Mouse (Mus musculus): Measurements from ENCODE around the gene Ric8a. TPM values are rescaled to one million over a fixed set of nuclear protein-coding genes. Genes with fewer than 3 reads are reported as not detected.

The Ric8a gene
- polyA plus RNA-seq, 1 experiment from 2014 or later: 42.8 TPM

DNA sequence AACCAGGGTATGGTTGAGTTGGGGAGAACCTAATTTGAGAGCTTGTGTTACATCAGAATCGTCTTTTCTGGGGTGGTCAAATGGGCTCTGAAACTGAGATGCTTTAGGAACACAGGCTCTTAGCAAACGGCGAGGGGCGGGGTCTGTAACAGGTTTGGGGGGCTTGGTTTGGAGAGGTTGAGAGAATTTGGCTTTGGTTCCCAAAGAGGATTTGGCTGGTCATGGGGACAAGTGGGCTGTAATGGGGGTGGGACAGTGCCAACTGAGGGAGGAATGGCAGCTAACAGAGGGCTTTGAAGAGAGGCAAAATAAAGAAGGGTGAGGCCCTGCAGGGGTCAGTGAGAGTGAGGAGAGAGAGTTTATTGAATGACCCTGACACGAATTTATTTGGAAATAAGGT lies 17.2 kb upstream of the Ric8a start:
- WGBS: 51% methylated on average over 5 of the region's 5 CpGs
- H3K4me1 ChIP-seq (ENCODE audit: control insufficient read depth in 2 of 2, insufficient read depth in 2 of 2, low read length in 2 of 2): no peaks in the 10 kb centered on the region
- ATAC-seq (ENCODE audit: insufficient number of reproducible peaks, insufficient read depth, low FRiP score, low read depth): no peak
- no peak overlapping the region for H3K4me2 ChIP-seq (ENCODE audit: low read length)
- no peaks in the 10 kb centered on the region for H3K36me3 ChIP-seq (ENCODE audit: control insufficient read depth, insufficient read depth, low read length)
- H3K9me3 ChIP-seq (ENCODE audit: control insufficient read depth, low read length): no peaks in the 10 kb centered on the region
- no peak overlapping the region for H3K4me3 ChIP-seq (ENCODE audit: control insufficient read depth in 1 of 2, insufficient read depth in 1 of 2, low read depth in 1 of 2, low read length in 2 of 2)
- H3K9ac ChIP-seq (ENCODE audit: low read length): no peak overlapping the region
- peaks cover 39% of the 10 kb centered on the region for H3K27me3 ChIP-seq (ENCODE audit: control insufficient read depth, insufficient read depth, low read length)
- H3K27ac ChIP-seq (replicated peaks in 1 of 2; ENCODE audit: control insufficient read depth in 1 of 2, insufficient read depth in 1 of 2, low read depth in 2 of 2, low read length in 2 of 2): no peak overlapping the region

DNA sequence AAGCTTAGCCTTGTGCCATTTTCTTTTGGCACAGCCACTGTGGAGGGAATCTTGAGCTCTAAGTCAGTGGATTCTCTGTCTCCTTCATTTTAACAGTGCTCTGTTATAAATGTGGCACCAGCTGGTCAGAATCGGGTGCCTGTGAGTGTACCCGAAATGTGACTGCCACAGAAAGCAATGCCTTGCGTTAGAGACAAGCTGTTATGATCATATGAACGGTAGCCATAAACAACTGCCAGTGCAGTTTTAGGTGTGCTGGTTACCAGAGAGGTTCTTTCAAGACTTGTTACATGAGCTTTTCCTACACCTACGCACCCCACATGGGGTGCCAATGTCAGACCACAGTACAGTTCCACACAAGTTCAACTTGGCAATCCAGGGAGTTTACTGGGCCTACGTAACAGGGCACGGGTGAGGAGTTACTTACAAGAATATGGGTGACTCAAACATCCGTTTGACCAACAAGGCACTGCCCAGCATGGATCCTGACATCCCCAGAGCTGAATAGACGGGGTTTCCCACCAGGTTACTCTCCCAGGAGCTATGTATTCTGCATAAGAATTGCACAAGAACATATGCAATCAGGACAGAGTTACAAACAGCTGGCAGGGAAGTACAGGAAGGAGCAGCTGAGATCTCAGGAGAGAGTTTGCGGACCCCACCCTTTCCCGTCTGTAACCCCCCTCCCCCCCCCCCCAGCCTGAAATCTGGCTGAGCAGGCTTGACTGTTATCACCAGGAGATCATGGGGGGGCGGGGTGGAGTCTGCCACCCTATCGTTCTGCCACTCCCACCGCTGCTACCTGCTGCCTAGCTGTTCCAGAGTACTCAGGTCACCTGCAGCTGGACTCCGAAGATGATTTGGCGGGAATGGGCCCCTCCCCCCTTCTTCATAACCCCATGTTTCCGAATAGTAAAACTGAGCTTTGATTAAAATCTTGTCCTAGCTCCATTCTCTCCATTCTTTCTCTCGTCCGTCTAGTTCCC lies 15.7 kb upstream of the Ric8a start:
- Histone ChIP-seq H3K9me3 (ENCODE audit: control insufficient read depth, low read length) (no peaks in the 10 kb centered on the region), H3K36me3 (ENCODE audit: control insufficient read depth, insufficient read depth, low read length) (no peaks in the 10 kb centered on the region), H3K4me3 (ENCODE audit: control insufficient read depth in 1 of 2, insufficient read depth in 1 of 2, low read depth in 1 of 2, low read length in 2 of 2) (no peak overlapping the region), H3K4me2 (ENCODE audit: low read length) (no peak overlapping the region), H3K27me3 (ENCODE audit: control insufficient read depth, insufficient read depth, low read length) (peaks cover 41% of the 10 kb centered on the region), H3K27ac (replicated peaks in 1 of 2; ENCODE audit: control insufficient read depth in 1 of 2, insufficient read depth in 1 of 2, low read depth in 2 of 2, low read length in 2 of 2) (no peak overlapping the region), H3K9ac (ENCODE audit: low read length) (no peak overlapping the region), H3K4me1 (ENCODE audit: control insufficient read depth in 2 of 2, insufficient read depth in 2 of 2, low read length in 2 of 2) (no peaks in the 10 kb centered on the region)
- ATAC-seq (ENCODE audit: insufficient number of reproducible peaks, insufficient read depth, low FRiP score, low read depth): no peak
- WGBS: 35% methylated on average over 18 of the region's 19 CpGs

DNA sequence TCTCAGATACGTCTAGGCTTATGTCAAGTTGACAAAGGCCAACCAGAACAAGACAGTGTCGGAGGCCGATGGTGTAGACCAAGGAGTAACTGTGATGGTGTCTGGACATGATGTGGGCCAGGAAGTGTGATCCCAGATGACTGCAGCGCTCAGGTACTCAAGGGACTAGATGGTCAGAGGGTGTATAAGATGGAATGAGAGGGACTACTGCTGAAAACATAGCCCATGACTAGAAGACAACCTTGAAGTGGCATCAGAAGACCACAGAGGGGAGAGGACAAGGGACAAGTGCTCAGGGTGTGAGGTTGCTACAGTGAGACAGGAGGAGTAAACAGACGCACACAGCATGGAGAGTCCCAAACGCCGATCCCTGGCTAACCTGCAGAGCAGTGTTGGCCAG lies 13.0 kb upstream of the Ric8a start:
- no peak overlapping the region for H3K4me2 ChIP-seq (ENCODE audit: low read length)
- peaks cover 0 to 5% of the 10 kb centered on the region in 2 experiments; a peak in 3 of 4 replicates for H3K4me1 ChIP-seq (ENCODE audit: control insufficient read depth in 2 of 2, insufficient read depth in 2 of 2, low read length in 2 of 2)
- H3K36me3 ChIP-seq (ENCODE audit: control insufficient read depth, insufficient read depth, low read length): no peaks in the 10 kb centered on the region
- 65% methylated on average over 7 of the region's 7 CpGs for WGBS
- H3K9me3 ChIP-seq (ENCODE audit: control insufficient read depth, low read length): no peaks in the 10 kb centered on the region
- no peak overlapping the region for H3K27ac ChIP-seq (replicated peaks in 1 of 2; ENCODE audit: control insufficient read depth in 1 of 2, insufficient read depth in 1 of 2, low read depth in 2 of 2, low read length in 2 of 2)
- H3K27me3 ChIP-seq (ENCODE audit: control insufficient read depth, insufficient read depth, low read length): peaks cover 46% of the 10 kb centered on the region
- no peak for ATAC-seq (ENCODE audit: insufficient number of reproducible peaks, insufficient read depth, low FRiP score, low read depth)
- H3K9ac ChIP-seq (ENCODE audit: low read length): no peak overlapping the region
- no peak overlapping the region for H3K4me3 ChIP-seq (ENCODE audit: control insufficient read depth in 1 of 2, insufficient read depth in 1 of 2, low read depth in 1 of 2, low read length in 2 of 2)

DNA sequence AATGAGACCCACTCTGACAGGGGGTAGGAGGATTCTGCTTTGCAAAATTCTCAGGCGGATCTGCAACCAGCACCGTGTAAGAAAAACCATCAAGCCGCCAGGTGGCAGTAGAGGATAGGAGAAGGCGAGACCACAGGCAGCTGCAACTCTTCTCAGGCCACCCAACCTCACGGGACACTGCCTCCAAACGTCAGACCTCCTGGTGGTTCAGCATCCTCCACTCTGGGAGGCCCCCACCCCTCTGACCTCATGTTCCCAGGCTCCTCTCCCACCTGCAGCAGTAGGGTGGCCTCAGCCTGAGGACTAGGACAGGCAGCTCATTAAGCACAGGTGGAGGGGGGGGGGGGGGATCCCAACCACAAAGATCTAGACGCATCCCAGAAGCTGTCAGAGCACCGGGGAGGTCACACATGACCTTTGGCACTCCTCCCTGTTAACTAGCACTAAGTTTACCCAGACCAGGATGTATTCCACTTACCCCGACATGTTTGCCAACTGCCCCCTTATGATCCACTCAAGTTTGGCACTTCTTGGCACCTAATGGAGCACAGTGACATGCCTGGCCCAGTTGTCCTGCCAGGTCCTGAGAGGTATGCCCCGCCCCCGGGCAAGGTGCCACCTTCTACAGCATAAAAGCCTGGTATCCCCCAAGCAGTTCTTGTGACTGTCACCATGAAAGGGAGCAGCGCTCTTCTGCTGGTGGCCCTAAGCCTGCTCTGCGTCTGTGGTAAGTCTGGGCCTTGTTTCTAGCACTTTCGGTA lies 11.7 kb upstream of the Ric8a start, which contains the start of gene Scgb1c1:
Gene Scgb1c1, plus strand, starts transcription at position 643 of the 761 bp plus-strand sequence.
- no peak within 1 kb of the TSS for H3K9ac ChIP-seq (ENCODE audit: low read length)
- H3K4me1 ChIP-seq (ENCODE audit: control insufficient read depth in 2 of 2, insufficient read depth in 2 of 2, low read length in 2 of 2): peaks cover 0 to 5% of the 10 kb centered on the region in 2 experiments; a peak in 3 of 4 replicates
- WGBS: 25% methylated on average over 14 of the region's 14 CpGs
- no peaks in the 10 kb centered on the region for H3K36me3 ChIP-seq (ENCODE audit: control insufficient read depth, insufficient read depth, low read length)
- H3K27ac ChIP-seq (replicated peaks in 1 of 2; ENCODE audit: control insufficient read depth in 1 of 2, insufficient read depth in 1 of 2, low read depth in 2 of 2, low read length in 2 of 2): no peak within 1 kb of the TSS
- H3K4me2 ChIP-seq (ENCODE audit: low read length): no peak within 1 kb of the TSS
- no peaks in the 10 kb centered on the region for H3K9me3 ChIP-seq (ENCODE audit: control insufficient read depth, low read length)
- H3K4me3 ChIP-seq (ENCODE audit: control insufficient read depth in 1 of 2, insufficient read depth in 1 of 2, low read depth in 1 of 2, low read length in 2 of 2): no peak within 1 kb of the TSS
- H3K27me3 ChIP-seq (ENCODE audit: control insufficient read depth, insufficient read depth, low read length): peaks cover 36% of the 10 kb centered on the region
- no peak for ATAC-seq (ENCODE audit: insufficient number of reproducible peaks, insufficient read depth, low FRiP score, low read depth)

DNA sequence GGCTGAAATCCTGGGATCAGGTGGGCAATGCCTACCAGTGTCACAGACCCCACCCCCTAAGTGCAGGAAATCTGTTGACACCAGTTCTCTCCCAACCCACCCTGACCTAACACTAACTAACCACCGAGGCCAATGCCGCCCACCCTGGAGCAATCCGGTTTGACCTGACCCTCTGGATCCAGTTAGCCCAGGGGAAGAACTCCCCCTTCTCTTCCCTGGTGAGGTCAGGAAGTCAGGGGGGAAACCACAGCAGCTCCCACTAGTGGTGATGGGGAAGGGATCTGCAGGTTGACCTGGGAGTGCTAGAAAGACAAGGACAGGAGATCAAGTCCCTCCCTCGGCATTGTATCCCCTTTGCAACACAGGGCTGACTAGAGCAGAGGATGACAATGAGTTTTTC lies 11.1 kb upstream of the Ric8a start:
- Histone ChIP-seq H3K4me1 (ENCODE audit: control insufficient read depth in 2 of 2, insufficient read depth in 2 of 2, low read length in 2 of 2) (peaks cover 0 to 5% of the 10 kb centered on the region in 2 experiments; a peak in 3 of 4 replicates), H3K9me3 (ENCODE audit: control insufficient read depth, low read length) (no peaks in the 10 kb centered on the region), H3K36me3 (ENCODE audit: control insufficient read depth, insufficient read depth, low read length) (no peaks in the 10 kb centered on the region), H3K4me2 (ENCODE audit: low read length) (no peak overlapping the region), H3K27me3 (ENCODE audit: control insufficient read depth, insufficient read depth, low read length) (peaks cover 30% of the 10 kb centered on the region), H3K27ac (replicated peaks in 1 of 2; ENCODE audit: control insufficient read depth in 1 of 2, insufficient read depth in 1 of 2, low read depth in 2 of 2, low read length in 2 of 2) (no peak overlapping the region), H3K9ac (ENCODE audit: low read length) (no peak overlapping the region), H3K4me3 (ENCODE audit: control insufficient read depth in 1 of 2, insufficient read depth in 1 of 2, low read depth in 1 of 2, low read length in 2 of 2) (no peak overlapping the region)
- 68% methylated on average over 4 of the region's 4 CpGs for WGBS
- no peak for ATAC-seq (ENCODE audit: insufficient number of reproducible peaks, insufficient read depth, low FRiP score, low read depth)

DNA sequence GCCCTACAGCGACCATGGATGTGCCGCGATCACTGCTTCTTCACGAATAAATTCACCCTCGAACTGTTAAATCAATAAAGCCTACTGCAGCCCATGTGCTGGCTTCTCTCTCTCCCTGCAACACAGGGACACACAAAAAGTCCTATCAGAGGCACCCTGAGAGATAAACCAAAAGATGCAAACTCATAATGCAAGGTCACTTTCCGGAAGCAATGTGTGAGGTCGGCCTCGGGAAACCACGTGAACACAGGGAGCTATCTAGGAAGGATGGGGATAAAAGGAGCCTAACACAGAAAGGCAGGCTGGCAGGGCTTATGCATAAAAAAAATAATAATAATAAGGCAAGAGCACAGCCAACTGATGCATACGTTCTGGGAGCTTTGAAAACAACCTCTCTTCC lies 10.1 kb upstream of the Ric8a start:
- Histone ChIP-seq H3K27ac (replicated peaks in 1 of 2; ENCODE audit: control insufficient read depth in 1 of 2, insufficient read depth in 1 of 2, low read depth in 2 of 2, low read length in 2 of 2) (no peak overlapping the region), H3K27me3 (ENCODE audit: control insufficient read depth, insufficient read depth, low read length) (peaks cover 23% of the 10 kb centered on the region), H3K4me3 (ENCODE audit: control insufficient read depth in 1 of 2, insufficient read depth in 1 of 2, low read depth in 1 of 2, low read length in 2 of 2) (no peak overlapping the region), H3K9me3 (ENCODE audit: control insufficient read depth, low read length) (no peaks in the 10 kb centered on the region), H3K36me3 (ENCODE audit: control insufficient read depth, insufficient read depth, low read length) (peaks cover 4% of the 10 kb centered on the region), H3K4me2 (ENCODE audit: low read length) (no peak overlapping the region), H3K9ac (ENCODE audit: low read length) (no peak overlapping the region), H3K4me1 (ENCODE audit: control insufficient read depth in 2 of 2, insufficient read depth in 2 of 2, low read length in 2 of 2) (peaks cover 0 to 5% of the 10 kb centered on the region in 2 experiments; a peak in 3 of 4 replicates)
- no peak for ATAC-seq (ENCODE audit: insufficient number of reproducible peaks, insufficient read depth, low FRiP score, low read depth)
- 71% methylated on average over 10 of the region's 10 CpGs for WGBS

DNA sequence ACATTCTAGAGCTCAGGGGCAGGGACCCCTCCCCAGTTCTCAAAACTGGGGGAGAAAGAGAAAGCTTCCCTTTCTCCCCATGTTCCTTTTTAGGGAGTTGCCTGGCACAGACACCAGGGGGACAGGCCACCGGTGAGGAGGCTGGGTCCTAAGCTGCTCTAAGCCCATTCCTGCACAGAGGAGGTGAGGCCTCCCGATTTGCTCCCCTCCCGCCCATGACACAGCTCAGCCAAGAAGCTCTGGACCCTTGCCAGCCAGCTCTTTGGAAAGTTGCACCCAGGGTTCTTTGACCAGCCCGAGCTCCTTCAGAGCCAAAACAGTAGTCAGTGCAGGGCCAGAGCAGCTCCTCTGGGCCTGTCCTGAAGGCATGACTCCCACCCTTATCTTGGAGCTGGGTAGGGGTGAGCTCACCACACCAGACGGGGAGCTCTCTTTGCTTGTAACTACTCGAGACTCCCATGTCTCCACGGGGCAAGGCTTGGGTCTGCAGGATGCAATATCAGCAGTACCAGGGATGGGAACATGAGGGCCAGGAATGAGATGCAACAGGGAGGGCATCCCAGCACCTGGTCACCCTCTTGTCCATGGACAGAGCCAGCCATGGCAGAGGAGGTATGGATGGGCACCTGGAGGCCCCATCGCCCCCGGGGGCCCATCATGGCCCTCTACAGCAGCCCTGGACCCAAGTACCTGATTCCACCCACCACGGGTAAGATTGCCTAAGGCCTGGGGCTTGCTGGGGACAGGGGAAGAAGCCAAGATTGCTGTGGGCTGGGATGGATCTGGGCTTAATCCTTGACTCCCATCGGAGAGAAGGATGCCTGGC lies 8.8 kb upstream of the Ric8a start, which contains the start of gene Odf3:
Gene Odf3, plus strand, starts transcription at position 51 of the 826 bp plus-strand sequence.
- peaks cover 15% of the 10 kb centered on the region for H3K36me3 ChIP-seq (ENCODE audit: control insufficient read depth, insufficient read depth, low read length)
- H3K9ac ChIP-seq (ENCODE audit: low read length): no peak within 1 kb of the TSS
- H3K27ac ChIP-seq (replicated peaks in 1 of 2; ENCODE audit: control insufficient read depth in 1 of 2, insufficient read depth in 1 of 2, low read depth in 2 of 2, low read length in 2 of 2): no peak within 1 kb of the TSS
- H3K9me3 ChIP-seq (ENCODE audit: control insufficient read depth, low read length): no peaks in the 10 kb centered on the region
- H3K4me3 ChIP-seq (ENCODE audit: control insufficient read depth in 1 of 2, insufficient read depth in 1 of 2, low read depth in 1 of 2, low read length in 2 of 2): no peak within 1 kb of the TSS
- peaks cover 15% of the 10 kb centered on the region; the same call in 1 of the 2 replicates for H3K27me3 ChIP-seq (ENCODE audit: control insufficient read depth, insufficient read depth, low read length)
- H3K4me2 ChIP-seq (ENCODE audit: low read length): no peak within 1 kb of the TSS
- 44% methylated on average over 11 of the region's 11 CpGs for WGBS
- H3K4me1 ChIP-seq (ENCODE audit: control insufficient read depth in 2 of 2, insufficient read depth in 2 of 2, low read length in 2 of 2): peaks cover 0 to 5% of the 10 kb centered on the region in 2 experiments; a peak in 3 of 4 replicates
- ATAC-seq (ENCODE audit: insufficient number of reproducible peaks, insufficient read depth, low FRiP score, low read depth): peak; percentile 41; the same call in 1 of the 2 replicates

Measured in heart, embryonic 14.5 days (tissue).